Mouse (Mus musculus) cerebellum, adult 9-10 months (tissue): ENCODE measurements around the gene Dnmt3a.

Experiments
- DNase-seq: peaks from one replicate; pipeline ENCODE4 v3.0.0; 2022

Dnmt3a gene

GRCm38 (mm10) chr12:3805852-3806251, at the start of gene Dnmt3a:
Gene Dnmt3a (plus strand): TSS chr12:3806007.
- DNase-seq = peak; percentile 75

GRCm38 (mm10) chr12:3756216-3756615, 49.6 kb upstream of the Dnmt3a start:
- no peak for DNase-seq

DNA sequence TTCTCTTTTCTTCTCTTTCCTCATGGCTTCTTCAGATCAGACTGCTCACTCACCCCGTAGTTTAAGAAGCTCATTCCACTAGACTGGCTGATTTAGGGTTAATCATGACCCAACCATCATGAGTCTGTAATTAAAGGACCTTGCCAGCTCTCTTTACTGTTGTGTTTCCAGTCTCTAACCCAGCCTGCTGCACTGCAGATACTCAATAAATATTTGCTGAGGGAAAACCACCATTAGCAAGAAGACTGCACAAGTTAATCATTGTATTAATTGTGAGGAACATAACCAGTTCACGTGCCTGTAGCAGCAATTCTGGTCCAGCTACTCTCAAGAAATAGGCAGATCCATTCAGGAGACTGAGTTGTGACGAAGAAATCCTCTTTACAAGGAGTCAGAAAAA, 47.7 kb upstream of the Dnmt3a start:
- DNase-seq = no peak

GRCm38 (mm10) chr12:3759419-3759818, 46.4 kb upstream of the Dnmt3a start:
- no peak for DNase-seq

- DNase-seq = peak; percentile 70
Observed at GRCm38 (mm10) chr12:3760876-3761590, 44.8 kb upstream of the Dnmt3a start.

GRCm38 (mm10) chr12:3761591-3762295, 44.1 kb upstream of the Dnmt3a start:
- DNase-seq = peak; percentile 97

GRCm38 (mm10) chr12:3764191-3764804, 41.5 kb upstream of the Dnmt3a start:
- peak; percentile 48 for DNase-seq

DNA sequence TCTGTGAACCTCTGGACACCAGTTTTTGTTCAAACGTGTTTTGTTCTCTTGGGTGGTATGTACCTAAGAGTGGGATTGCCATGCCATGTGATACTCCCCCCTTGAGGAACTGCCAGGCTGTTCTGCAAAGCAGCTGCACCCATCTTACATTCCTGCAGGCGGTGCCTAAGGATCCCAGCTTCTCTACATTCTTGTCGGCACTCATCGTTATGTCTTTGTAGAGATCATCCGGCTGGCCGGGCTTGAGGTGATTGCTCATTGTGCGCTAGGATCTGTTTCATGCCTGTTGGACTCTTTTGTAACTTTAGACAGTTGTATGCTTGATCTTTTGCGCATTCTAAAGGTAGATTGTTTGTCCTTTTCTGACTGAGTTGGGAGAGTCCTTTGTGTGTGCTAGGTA, 38.4 kb upstream of the Dnmt3a start:
- no peak for DNase-seq

DNA sequence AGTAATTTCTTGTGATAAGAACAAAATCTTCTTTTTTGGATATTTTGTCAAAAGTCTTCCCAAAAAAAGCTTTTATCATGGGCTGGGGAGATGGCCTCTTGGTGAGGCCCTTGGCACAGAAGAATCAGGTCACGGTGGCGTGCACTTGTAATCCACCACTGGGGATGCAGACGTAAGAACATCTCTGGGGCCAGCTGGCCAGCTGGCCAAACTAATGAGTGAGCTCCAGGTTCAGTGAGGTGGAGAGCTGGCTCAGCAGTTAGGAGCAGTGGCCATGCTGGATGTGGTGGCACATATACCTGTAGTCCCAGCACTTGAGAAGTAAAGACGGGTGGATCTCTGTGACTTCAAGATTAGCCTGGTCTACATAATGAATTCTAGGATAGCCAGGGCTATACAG, 37.4 kb upstream of the Dnmt3a start:
- DNase-seq = no peak

DNA sequence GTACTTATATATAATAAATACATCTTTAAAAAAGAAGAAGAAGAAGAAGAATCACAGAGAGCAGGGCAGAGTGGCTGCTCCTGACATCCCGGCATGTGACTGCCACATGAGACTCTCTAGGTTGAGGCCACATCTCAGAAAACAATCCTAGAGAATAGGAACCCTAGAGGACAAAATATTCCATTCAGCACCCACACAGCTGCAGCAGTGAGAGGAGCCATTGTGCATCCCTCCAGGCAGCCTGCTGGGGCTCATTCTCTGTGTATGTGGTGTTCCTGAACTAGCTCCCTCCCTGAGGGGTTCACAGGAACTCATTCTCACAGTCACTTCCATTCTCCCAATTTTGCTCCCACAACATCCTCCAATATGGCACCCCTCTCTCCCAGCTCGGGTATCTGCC, 35.3 kb upstream of the Dnmt3a start:
- DNase-seq = no peak

DNA sequence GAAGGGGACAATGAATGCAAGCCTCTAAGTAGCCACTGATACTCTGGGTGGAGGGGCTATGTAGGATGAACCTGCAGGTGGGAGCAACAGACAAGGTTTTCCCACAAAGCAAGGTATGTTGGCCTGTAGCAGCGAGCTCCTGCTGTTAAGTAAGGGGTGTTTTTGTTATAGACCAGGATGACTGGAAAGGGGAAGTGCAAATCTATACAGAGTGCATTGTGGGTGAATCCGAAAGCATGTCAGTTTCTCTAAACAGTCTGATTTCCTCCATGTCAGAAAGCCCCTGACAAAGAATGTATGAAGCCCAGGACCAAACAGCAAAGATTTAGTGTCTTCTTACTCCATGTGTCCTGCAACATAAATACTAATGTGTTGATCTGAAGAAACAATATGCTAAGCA, 34.7 kb upstream of the Dnmt3a start:
- DNase-seq = no peak

GRCm38 (mm10) chr12:3773643-3774042, 32.2 kb upstream of the Dnmt3a start:
- no peak for DNase-seq

- no peak for DNase-seq
Observed at GRCm38 (mm10) chr12:3776015-3776414, 29.8 kb upstream of the Dnmt3a start.

DNA sequence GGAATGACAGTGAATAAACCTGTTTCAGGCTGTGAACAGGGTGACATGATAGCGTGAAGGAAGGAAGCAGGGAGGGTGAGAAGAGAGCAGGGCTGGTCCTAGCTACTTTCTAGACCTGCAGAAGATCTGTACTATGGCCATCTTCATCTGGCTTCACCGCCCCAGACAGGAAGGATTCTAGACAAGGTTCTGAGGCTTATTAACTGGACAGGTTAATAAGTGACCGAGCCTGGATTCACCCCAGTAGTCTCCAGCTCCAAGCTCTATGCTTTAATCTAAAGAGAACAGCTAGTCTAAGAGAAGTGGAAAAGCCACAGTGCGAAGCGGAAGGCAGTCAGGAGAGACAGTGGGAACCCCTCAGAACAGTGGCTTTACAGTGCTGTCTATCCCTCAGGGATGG, 28.1 kb upstream of the Dnmt3a start:
- DNase-seq = no peak

DNA sequence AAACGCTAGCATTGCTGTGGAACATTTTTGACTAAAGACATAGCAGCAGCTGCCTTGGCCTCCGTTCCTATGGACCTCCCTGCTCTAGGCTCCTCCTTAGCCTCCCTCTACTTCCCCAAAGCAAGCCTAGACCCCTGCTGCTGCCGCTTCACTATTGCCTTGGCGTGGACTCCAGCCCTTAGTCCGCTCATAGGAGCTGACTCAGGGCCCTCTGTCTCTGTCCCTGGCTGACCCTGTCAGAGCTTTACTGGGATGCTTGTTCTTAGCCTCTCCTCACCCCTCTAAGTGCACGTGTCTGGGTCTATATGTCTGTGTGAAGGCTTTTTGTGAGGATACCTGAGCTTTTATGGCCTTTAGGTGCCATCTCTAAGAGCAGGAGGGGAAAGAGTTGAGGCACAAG, 27.5 kb upstream of the Dnmt3a start:
- DNase-seq = no peak

DNA sequence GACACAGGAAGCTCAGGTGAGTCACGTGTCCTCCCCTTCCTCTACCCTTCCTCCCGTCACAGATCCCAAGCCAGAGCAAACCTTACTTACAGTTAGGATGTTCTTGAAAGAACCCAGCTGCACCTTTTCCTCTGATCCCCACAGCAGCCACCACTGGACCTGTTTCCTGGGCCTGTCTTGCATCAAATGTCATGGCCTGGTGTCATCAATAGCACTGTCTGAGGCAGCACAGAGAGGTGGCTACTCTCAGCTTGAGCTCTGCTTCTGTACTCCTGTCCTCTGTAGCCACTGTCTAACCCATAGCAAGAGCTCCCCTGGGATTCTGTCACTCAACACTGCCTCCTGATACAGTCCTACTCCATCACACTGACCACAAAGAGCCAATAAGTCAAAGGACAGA, 26.2 kb upstream of the Dnmt3a start:
- no peak for DNase-seq

DNA sequence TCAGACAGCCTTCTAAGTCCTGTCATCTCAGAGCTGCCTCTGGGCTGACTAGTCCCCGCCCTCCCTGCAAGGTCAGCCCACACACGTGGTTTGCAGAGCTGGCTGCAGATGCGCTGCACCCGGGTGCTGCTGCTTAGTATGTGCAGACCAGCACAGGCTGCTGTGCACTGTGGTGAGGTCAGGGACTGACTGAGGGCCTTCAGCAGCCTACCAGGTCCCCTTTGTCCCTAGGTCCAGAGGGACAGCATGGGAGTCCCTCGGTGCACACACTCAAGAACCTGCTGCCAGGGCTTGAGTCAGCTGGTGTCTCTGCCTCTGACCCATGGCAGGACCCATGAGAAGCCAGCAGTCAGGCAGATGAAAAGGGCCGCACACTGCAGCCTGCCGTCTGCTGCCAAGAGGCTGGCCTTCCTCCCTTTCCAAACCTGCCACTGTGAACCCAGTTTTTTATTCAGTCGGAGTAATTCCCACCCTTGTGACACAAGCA, 25.4 kb upstream of the Dnmt3a start:
- DNase-seq = no peak

DNA sequence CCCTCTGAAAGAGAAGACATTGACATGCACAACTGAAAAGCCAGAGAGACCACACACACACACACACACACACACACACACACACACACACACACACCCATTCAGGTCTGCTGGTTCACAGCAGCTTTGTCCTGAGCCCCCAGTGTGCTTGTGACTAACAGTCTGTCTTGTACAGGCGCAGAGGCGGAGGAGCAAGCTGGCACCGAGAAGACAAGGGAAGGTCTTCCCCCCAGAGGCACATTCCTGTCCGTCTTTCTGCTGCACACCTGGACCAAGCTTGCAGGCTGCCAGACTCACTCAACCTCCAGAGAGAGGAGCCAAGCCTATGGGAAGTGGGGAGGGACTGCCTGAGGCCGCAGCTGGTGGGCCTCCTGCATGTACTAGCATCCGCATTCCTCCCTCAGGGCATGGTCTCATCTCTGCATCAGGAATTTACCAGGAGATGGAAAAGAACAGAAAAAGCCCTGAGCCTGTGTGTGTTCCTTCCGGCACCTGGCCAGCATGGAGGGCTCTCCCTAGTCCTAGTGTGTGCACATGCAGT, 24.8 kb upstream of the Dnmt3a start:
- DNase-seq = no peak

GRCm38 (mm10) chr12:3781482-3781881, 24.3 kb upstream of the Dnmt3a start:
- DNase-seq = peak; percentile 84

DNA sequence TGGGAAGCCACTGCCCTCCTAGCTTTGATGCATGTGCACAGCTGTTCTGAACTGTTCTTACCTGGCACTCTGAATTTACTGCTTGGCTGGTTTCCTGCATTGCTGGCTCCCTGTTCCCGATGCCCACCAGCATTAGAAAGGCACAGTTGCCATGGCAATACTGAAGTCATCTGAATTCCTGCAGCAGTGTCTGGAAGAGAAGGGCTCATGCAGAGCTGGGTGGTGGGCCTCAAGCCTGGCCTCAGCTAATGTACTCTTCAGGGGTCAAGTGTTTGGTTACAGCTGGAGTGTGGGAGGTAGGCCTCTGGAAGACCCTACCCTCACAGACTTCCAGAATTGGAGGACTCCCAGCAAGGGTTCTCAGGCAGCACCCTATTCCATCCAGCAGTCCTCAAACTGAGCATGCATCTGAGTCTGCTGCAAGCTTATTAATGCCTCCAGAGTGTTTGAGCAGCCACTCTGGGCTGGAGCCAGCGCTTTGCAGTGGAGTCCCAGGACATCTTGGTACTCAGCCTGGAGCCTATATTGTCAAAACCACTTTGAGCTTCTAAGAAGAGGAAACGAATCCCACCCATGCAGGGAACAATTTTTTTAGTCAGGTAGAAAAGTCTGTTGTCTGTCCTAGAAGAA, 22.5 kb upstream of the Dnmt3a start:
- no peak for DNase-seq

DNA sequence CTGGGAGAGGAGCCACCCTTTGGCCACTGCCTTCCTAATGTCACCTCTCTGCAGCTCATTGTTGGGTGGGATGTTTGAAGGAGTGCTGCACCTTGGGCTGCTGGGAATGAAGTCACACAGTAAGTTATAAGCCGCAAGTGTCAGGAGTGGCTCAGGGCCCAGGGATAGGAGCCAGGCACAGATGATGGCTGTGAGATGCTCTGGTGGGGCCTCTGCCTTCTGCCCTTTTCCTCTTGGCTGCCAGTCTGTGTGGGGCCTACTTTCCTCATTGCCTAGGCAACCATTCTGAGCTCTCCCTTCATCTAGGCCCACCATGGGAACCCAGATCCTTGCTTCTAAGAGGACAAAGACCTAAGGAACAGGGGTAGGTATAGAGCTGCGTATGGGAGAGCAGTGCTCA, 21.5 kb upstream of the Dnmt3a start:
- no peak for DNase-seq

GRCm38 (mm10) chr12:3784729-3785128, 21.1 kb upstream of the Dnmt3a start:
- no peak for DNase-seq

- no peak for DNase-seq
Observed at GRCm38 (mm10) chr12:3787041-3787440, 18.8 kb upstream of the Dnmt3a start.
